Mouse (Mus musculus) ES-E14 (cell line): ENCODE results near the gene Wdr95.

Experiments
- CHD2 ChIP-seq: IDR thresholded peaks from 2 replicates; pipeline ENCODE4 v1.6.1; 2014; ENCODE audit warnings: mild to moderate bottlenecking, low read depth, low read length, inconsistent platforms
- MAFK ChIP-seq: IDR thresholded peaks from 2 replicates; pipeline ENCODE4 v1.6.1; 2014; ENCODE audit warnings: mild to moderate bottlenecking, low read depth, low read length, inconsistent platforms; ENCODE audit not compliant: insufficient read depth
- ZC3H11A ChIP-seq: IDR thresholded peaks from 2 replicates; pipeline ENCODE4 v1.6.1; 2012; ENCODE audit warnings: low read depth, mild to moderate bottlenecking, inconsistent platforms, low read length, borderline replicate concordance

- no peak for TF ChIP-seq MAFK
- TF ChIP-seq CHD2, result no peak
- no peak for TF ChIP-seq ZC3H11A
These were observed 56.8 kb downstream of the Wdr95 start for GRCm38 (mm10) chr5:149585231-149585630.
